Mouse (Mus musculus): ENCODE measurements at regions not wholly inside any gene's neighbourhood (a gene's known extent, or its start where the extent isn't known, plus 50 kb on each side); places are given as distances from the start of the nearest gene placed in this dataset.

GRCm38 (mm10) chr2:103848923-103849700, 51.7 kb upstream of the Caprin1 start:
- 76% methylated on average over 9 of the region's 9 CpGs for WGBS
- no peak overlapping the region for H3K27ac ChIP-seq (ENCODE audit: low read depth, low read length)
- ATAC-seq, result no peak

DNA sequence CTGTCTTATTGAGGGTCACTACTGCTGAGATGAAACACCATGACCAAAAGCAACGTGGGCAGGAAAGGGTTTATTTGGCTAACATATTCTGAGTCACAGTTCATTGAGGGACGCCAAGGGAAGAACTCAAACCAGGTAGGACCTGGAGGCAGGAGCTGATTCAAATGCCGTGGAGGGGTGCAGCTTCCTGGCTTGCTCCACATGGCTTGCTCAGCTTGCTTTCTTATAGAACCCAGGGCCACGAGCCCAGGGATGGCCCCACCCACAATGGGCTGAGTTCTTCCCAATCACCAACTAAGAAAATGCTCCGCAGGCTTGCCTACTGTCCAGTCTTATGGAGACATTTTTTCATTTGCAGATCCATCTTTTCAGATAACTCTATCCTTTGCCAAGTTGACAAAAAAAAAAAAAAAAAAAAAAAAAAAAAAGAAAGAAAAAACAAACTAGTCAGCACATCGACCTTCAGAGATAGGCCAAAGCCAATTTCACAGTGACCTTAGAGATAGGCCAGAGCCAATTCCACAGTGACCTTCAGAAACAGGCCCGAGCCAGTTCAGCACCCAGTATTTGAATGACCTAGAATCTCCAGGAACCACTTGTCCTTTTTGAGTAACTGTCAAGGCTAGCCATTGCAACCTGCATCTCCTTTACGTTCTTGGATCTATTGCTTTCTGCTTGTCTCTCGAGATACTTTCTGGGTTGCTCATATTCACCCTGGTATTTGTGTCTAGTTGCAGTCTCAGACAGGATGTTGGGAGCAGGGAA, 52.5 kb upstream of the Caprin1 start:
- DNase-seq (ENCODE audit: low spot score), result no peak
- Histone ChIP-seq H3K9ac (ENCODE audit: low read length) (no peak overlapping the region), H3K4me2 (ENCODE audit: low read length) (no peak overlapping the region), H3K27me3 (replicated peaks; ENCODE audit: control insufficient read depth, insufficient read depth, low read length) (no peaks in the 10 kb centered on the region), H3K4me1 (ENCODE audit: control insufficient read depth, insufficient read depth, low read length) (no peaks in the 10 kb centered on the region), H3K36me3 (ENCODE audit: control insufficient read depth, insufficient read depth, low read length) (no peaks in the 10 kb centered on the region), H3K27ac (ENCODE audit: low read depth, low read length) (no peak overlapping the region), H3K4me3 (ENCODE audit: low read depth, low read length) (no peak overlapping the region), H3K9me3 (replicated peaks; ENCODE audit: control insufficient read depth, low read length) (no peaks in the 10 kb centered on the region)
- no peak for ATAC-seq
- 87% methylated on average over 9 of the region's 9 CpGs for WGBS

More at GRCm38 (mm10) chr2:103848923-103849700, 51.7 kb upstream of the Caprin1 start:
- H3K36me3 ChIP-seq (ENCODE audit: control insufficient read depth, insufficient read depth, low read length), result no peaks in the 10 kb centered on the region
- H3K27me3 ChIP-seq (replicated peaks; ENCODE audit: control insufficient read depth, insufficient read depth, low read length), result no peaks in the 10 kb centered on the region
- H3K4me1 ChIP-seq (ENCODE audit: control insufficient read depth, insufficient read depth, low read length), result no peaks in the 10 kb centered on the region
- no peak overlapping the region for H3K4me2 ChIP-seq (ENCODE audit: low read length)
- no peaks in the 10 kb centered on the region for H3K9me3 ChIP-seq (replicated peaks; ENCODE audit: control insufficient read depth, low read length)
- H3K4me3 ChIP-seq (ENCODE audit: low read depth, low read length), result no peak overlapping the region
- DNase-seq (ENCODE audit: low spot score), result peak; percentile 69
- H3K9ac ChIP-seq (ENCODE audit: low read length), result no peak overlapping the region

DNA sequence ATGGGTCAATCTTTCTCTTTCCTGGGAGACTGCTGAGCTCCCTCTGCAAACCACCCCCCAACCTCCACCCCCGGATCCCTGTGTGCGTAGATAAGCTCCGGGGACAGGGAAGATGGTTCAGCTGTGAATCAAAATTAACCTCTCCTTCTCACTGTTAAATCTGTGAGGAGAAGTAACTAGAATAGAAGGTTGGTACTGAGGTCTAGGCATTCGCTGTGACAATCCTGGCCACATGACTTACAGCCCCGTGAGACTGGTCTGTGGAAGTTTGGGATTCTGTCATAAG, 53.0 kb upstream of the Caprin1 start:
- DNase-seq (ENCODE audit: low spot score) (no peak), ATAC-seq (no peak)
- 87% methylated on average over 5 of the region's 5 CpGs for WGBS
- no peaks in the 10 kb centered on the region for H3K27me3 ChIP-seq (replicated peaks; ENCODE audit: control insufficient read depth, insufficient read depth, low read length)
- H3K27ac ChIP-seq (ENCODE audit: low read depth, low read length), result no peak overlapping the region
- H3K9me3 ChIP-seq (replicated peaks; ENCODE audit: control insufficient read depth, low read length), result no peaks in the 10 kb centered on the region
- no peak overlapping the region for H3K4me2 ChIP-seq (ENCODE audit: low read length)
- H3K4me3 ChIP-seq (ENCODE audit: low read depth, low read length), result no peak overlapping the region
- no peak overlapping the region for H3K9ac ChIP-seq (ENCODE audit: low read length)
- H3K4me1 ChIP-seq (ENCODE audit: control insufficient read depth, insufficient read depth, low read length), result no peaks in the 10 kb centered on the region
- H3K36me3 ChIP-seq (ENCODE audit: control insufficient read depth, insufficient read depth, low read length), result no peaks in the 10 kb centered on the region

DNA sequence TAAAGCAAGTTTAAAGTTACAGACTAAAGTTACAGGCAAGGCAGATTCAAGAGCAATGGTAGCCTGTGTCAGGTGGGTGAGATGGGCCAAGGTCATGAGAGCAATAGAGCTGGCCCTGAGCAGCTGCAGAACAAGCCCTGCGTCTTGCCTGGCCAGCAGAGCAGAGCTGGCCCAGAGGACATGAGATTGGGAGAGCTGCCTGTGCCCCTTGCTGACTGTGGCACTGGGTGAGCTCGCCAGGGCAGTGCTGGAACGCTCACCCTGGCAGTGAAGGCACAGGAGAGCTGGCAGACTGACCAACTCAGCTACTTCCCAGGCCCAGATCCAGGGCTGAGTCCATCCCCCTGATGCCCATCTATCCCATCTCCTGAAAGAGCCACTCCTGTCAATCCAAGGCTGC, 53.7 kb upstream of the Caprin1 start:
- H3K27ac ChIP-seq (ENCODE audit: low read depth, low read length), result no peak overlapping the region
- H3K4me1 ChIP-seq (ENCODE audit: control insufficient read depth, insufficient read depth, low read length), result no peaks in the 10 kb centered on the region
- no peak overlapping the region for H3K4me3 ChIP-seq (ENCODE audit: low read depth, low read length)
- no peak overlapping the region for H3K4me2 ChIP-seq (ENCODE audit: low read length)
- no peak overlapping the region for H3K9ac ChIP-seq (ENCODE audit: low read length)
- no peaks in the 10 kb centered on the region for H3K36me3 ChIP-seq (ENCODE audit: control insufficient read depth, insufficient read depth, low read length)
- DNase-seq (ENCODE audit: low spot score) (no peak), ATAC-seq (no peak)
- H3K9me3 ChIP-seq (replicated peaks; ENCODE audit: control insufficient read depth, low read length), result no peaks in the 10 kb centered on the region
- H3K27me3 ChIP-seq (replicated peaks; ENCODE audit: control insufficient read depth, insufficient read depth, low read length), result no peaks in the 10 kb centered on the region
- WGBS, result 75% methylated on average over 3 of the region's 3 CpGs

DNA sequence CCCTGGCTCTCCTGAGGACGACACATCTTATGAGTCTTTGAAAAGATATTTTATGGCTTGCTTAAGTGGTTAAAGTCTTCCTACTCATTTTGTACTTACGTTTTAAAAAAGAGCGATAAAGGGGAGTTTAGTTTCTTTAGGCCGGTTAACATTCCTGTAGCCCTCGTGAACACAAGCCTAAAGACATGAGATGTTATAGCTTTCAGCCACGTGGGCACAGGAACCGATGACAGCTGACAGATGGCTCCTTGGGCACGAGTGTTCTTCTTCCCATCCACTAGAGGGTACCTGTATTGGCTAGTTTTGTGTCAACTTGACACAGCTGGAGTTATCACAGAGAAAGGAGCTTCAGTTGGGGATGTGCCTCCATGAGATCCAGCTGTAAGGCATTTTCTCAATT, 63.8 kb upstream of the Caprin1 start:
- DNase-seq (ENCODE audit: low spot score), result no peak
- 87% methylated on average over 8 of the region's 8 CpGs for WGBS

GRCm38 (mm10) chr2:103864254-103864653, 66.8 kb upstream of the Caprin1 start:
- Histone ChIP-seq H3K27ac (ENCODE audit: low read depth, low read length) (no peak overlapping the region), H3K27me3 (replicated peaks; ENCODE audit: control insufficient read depth, insufficient read depth, low read length) (no peaks in the 10 kb centered on the region), H3K9me3 (replicated peaks; ENCODE audit: control insufficient read depth, low read length) (no peaks in the 10 kb centered on the region), H3K36me3 (ENCODE audit: control insufficient read depth, insufficient read depth, low read length) (no peaks in the 10 kb centered on the region), H3K9ac (ENCODE audit: low read length) (no peak overlapping the region), H3K4me2 (ENCODE audit: low read length) (no peak overlapping the region), H3K4me1 (ENCODE audit: control insufficient read depth, insufficient read depth, low read length) (no peaks in the 10 kb centered on the region), H3K4me3 (ENCODE audit: low read depth, low read length) (no peak overlapping the region)
- DNase-seq (ENCODE audit: low spot score) (no peak), ATAC-seq (no peak)
- 84% methylated on average over 2 of the region's 2 CpGs for WGBS

More for the DNA sequence above, 63.8 kb upstream of the Caprin1 start:
- Histone ChIP-seq H3K27ac (ENCODE audit: low read depth, low read length) (no peak overlapping the region), H3K4me2 (ENCODE audit: low read length) (no peak overlapping the region), H3K36me3 (ENCODE audit: control insufficient read depth, insufficient read depth, low read length) (no peaks in the 10 kb centered on the region), H3K9ac (ENCODE audit: low read length) (no peak overlapping the region), H3K27me3 (replicated peaks; ENCODE audit: control insufficient read depth, insufficient read depth, low read length) (no peaks in the 10 kb centered on the region), H3K4me1 (ENCODE audit: control insufficient read depth, insufficient read depth, low read length) (no peaks in the 10 kb centered on the region), H3K4me3 (ENCODE audit: low read depth, low read length) (no peak overlapping the region), H3K9me3 (replicated peaks; ENCODE audit: control insufficient read depth, low read length) (no peaks in the 10 kb centered on the region)
- ATAC-seq, result no peak

- no peak overlapping the region for H3K9ac ChIP-seq (ENCODE audit: low read length)
- DNase-seq (ENCODE audit: low spot score) (peak; percentile 75), ATAC-seq (peak; percentile 73; the same call in 1 of the 2 replicates)
- no peak overlapping the region for H3K4me2 ChIP-seq (ENCODE audit: low read length)
- H3K9me3 ChIP-seq (replicated peaks; ENCODE audit: control insufficient read depth, low read length), result no peaks in the 10 kb centered on the region
- no peaks in the 10 kb centered on the region for H3K4me1 ChIP-seq (ENCODE audit: control insufficient read depth, insufficient read depth, low read length)
- no peak overlapping the region for H3K4me3 ChIP-seq (ENCODE audit: low read depth, low read length)
- no peaks in the 10 kb centered on the region for H3K27me3 ChIP-seq (replicated peaks; ENCODE audit: control insufficient read depth, insufficient read depth, low read length)
- no peak overlapping the region for H3K27ac ChIP-seq (ENCODE audit: low read depth, low read length)
- no peaks in the 10 kb centered on the region for H3K36me3 ChIP-seq (ENCODE audit: control insufficient read depth, insufficient read depth, low read length)
- WGBS, result 73% methylated on average over 4 of the region's 4 CpGs
Measured at GRCm38 (mm10) chr2:103865319-103866171, 68.1 kb upstream of the Caprin1 start.

DNA sequence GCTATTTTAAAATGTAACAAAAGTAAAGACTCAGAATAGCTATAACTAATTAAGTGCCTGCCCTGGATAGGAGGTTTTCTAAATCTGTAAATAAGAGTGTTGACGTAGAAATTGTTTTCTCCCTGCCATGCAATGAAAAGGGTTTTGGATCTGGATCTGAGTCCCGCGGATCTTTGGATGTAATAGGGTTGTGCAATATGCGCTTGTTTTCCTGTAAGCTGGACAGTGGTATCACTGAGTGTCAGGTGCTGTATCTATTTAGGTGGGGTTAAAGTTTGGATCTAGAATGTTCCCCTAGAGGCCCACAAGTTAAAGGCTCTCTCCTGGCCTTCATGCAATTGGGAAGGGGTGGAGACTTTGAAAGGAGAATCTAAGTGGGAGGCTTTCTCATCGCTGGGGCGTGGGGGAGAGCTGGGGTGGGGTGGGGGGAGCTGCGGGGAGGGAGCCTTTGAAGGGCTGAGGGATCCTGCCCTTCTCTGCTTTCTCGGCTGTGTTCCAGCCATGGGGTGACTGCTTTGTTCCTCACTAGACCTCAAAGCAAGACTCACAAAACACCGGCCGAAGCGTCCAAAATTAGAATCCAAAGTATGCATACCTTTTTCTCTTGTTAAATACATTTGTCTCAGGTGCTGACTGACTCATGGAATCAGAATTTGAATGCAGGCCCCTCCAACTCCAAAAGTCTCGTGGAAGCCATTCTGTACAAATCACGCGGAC, 70.0 kb upstream of the Caprin1 start:
- Histone ChIP-seq H3K4me3 (ENCODE audit: low read depth, low read length) (no peak overlapping the region), H3K4me1 (ENCODE audit: control insufficient read depth, insufficient read depth, low read length) (0 out of 2 replicates have a peak, but pooled peaks cover 2% of the 10 kb centered on the region), H3K36me3 (ENCODE audit: control insufficient read depth, insufficient read depth, low read length) (no peaks in the 10 kb centered on the region), H3K27ac (ENCODE audit: low read depth, low read length) (no peak overlapping the region), H3K9me3 (replicated peaks; ENCODE audit: control insufficient read depth, low read length) (no peaks in the 10 kb centered on the region), H3K4me2 (ENCODE audit: low read length) (no peak overlapping the region), H3K27me3 (replicated peaks; ENCODE audit: control insufficient read depth, insufficient read depth, low read length) (no peaks in the 10 kb centered on the region), H3K9ac (ENCODE audit: low read length) (no peak overlapping the region)
- DNase-seq (ENCODE audit: low spot score), result no peak
- WGBS, result 66% methylated on average over 14 of the region's 14 CpGs
- no peak for ATAC-seq
